Mouse (Mus musculus) ES-E14 (cell line): ENCODE data around the gene Pax1.

Experiments used
- HCFC1 ChIP-seq: IDR thresholded peaks from 2 replicates; pipeline ENCODE4 v1.6.1; 2012; ENCODE audit warnings: low read length, inconsistent platforms, borderline replicate concordance; ENCODE audit not compliant: insufficient read depth
- ZC3H11A ChIP-seq: IDR thresholded peaks from 2 replicates; pipeline ENCODE4 v1.6.1; 2012; ENCODE audit warnings: low read depth, mild to moderate bottlenecking, inconsistent platforms, low read length, borderline replicate concordance

GRCm38 (mm10) chr2:147361581-147361980, at the start of gene Pax1:
- TF ChIP-seq ZC3H11A (no peak), HCFC1 (no peak)
